Mouse (Mus musculus) layer of hippocampus, adult 11-12 months (tissue): ENCODE data around the gene Mrln.

ENCODE experiments used
- DNase-seq: peaks from one replicate; pipeline ENCODE4 v3.0.0; 2022; ENCODE audit warnings: low spot score

Gene Mrln

DNA sequence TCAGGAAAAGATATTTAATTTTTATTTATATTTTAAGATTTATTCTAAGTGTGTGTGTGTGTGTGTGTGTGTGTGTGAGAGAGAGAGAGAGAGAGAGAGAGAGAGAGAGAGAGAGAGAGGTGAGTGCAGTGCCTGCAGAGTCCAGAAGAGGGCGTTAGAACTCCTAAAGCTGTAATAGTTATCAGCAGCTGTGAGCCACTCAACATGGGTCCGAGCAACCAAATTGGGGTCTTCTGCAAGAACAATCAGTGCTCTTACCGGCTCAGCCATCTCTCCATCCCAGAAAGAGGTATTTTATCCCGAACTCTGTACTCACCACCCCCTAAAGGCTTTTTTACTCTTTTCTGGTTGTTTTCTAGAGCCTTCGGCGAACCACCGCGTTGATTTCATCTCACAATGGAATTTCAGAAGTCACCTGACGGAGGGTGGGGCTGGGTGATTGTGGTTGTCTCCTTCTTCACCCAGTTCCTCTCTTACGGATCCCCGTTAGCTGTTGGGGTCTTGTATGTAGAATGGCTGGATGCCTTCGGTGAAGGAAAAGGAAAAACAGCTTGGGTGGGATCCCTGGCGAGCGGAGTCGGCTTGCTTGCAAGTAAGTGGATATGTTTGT, 51.2 kb downstream of the Mrln start:
- DNase-seq, result no peak

DNA sequence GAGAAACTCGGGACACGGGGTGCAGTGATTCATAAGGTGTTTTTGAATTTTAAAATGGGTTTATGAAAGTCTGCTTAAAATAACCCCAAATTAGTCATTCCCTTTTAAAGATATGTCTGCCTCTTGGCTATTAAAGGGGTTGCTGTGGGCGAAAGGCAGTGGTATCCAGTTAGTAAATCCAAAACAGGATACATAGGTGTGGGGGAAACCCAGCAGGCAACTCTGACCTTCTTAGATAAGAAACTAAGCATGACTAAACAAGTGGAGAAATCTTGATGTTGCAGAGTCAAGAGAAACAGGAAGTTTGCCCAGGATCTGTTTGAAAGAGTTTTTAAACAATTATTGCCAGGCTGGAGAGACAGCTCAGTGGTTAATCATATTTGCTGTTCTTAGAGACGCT, 52.6 kb downstream of the Mrln start:
- DNase-seq, result no peak

DNA sequence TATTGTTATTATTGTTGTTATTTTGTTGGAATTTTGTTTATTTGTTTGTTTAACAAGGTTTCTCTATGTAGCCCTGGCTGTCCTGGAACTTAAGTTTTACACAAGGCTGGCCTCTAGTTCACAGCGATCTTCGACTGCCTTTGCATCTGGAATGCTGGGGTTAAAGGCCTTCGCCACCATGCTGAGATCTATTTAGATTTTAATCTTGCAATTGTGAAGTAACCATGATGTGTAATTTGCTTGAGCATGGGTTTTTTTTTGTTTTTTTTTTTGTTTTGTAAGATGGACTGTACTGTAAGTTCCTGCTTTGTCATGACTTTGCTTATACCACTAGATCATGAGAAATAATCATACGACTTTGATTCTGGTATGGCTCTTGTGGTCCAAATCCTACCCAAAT, 56.4 kb downstream of the Mrln start:
- DNase-seq, result no peak

DNA sequence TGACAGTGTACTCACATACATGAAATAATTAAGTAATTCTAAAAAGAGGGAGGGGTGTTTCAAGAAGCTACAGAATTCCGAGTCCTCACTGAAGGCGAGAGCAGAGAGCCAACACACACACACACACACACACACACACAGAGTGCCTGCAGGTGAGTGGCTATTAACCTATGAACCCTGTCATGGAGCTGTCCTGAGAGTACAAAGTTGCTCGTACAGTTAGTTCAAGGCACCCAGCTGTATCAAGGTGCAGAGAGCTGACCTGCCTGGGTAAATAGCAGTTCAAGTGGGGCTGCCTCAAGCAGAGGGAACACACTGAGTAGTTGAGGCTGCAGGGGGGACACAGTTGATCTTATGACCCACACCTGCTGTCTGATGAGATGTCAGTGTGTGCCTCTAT, 57.6 kb downstream of the Mrln start:
- no peak for DNase-seq

DNA sequence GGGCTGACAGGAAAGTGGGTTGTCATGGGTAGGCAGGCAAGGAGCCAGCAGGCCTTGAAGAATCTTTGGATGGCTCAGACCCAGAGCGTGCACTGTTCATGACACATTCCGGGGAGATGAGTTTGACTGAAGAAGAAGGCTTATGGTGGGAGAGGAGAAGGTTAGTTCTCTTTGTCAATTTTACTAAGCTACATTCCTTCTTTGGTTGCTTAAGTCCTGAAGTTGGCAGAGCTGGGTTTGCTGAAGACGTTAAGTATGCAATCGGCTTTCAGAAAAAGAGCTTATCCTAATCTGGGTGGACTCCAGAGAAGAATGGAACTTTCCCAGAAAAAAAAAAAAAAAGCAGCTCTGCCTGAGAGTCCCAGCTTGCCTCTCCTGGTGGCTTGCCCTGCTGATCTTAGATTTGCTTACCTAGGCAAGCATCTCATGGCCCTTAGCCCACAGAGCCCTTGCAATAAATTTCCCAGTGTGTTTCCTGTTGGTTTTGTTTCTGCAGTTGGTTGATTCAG, 59.3 kb downstream of the Mrln start:
- no peak for DNase-seq

DNA sequence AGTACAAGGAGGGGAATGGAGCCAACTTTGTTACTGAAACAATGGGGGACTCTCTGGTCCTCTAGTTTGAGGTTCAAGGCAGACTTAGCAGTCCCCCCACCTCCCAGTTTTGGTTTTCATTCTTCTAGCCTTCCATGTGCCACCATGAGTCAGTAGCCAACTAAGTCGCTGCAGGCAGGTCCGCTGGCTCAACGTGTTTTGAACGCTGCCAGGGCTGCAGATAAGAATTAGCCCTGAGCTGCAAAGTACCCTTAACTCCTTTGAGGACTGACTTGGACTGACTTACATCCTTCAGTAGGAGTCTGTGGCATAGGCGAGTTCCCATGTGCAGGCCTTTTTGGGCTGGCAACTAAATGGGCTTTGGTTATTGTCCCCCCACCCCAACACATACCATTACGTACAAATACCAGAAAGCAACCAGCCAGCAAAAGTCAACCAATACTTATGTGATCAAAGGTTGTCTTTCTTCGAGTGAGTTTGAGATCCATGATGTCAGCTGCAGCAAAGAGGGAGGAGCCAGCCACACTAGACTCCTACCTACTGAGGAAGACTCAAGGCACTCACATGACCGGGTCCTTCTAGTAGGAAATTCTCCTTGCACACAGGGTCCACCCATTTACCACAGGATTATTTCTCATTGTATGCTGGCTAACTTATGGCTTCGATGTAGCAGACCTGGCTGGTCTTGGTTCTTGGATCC, 60.0 kb downstream of the Mrln start:
- DNase-seq, result no peak

DNA sequence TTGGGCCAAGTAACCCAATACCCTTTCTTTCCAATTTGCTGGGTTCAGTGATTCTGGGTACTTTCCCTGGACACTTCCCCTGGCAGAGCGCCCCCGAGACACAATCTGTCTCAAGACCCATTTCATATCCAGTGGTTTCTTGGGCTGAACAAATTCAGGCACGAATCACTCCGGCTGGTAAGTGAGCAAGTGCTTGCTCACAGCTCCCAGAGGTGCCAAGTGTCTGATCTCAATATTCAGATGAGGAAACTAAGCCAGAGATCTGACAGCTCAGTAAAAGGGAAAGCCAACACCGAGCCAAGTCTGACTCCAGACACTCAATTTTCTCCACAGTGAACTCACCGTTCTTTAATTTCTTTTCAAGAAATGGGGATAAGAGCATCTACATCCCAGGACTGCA, 62.0 kb downstream of the Mrln start:
- no peak for DNase-seq

DNA sequence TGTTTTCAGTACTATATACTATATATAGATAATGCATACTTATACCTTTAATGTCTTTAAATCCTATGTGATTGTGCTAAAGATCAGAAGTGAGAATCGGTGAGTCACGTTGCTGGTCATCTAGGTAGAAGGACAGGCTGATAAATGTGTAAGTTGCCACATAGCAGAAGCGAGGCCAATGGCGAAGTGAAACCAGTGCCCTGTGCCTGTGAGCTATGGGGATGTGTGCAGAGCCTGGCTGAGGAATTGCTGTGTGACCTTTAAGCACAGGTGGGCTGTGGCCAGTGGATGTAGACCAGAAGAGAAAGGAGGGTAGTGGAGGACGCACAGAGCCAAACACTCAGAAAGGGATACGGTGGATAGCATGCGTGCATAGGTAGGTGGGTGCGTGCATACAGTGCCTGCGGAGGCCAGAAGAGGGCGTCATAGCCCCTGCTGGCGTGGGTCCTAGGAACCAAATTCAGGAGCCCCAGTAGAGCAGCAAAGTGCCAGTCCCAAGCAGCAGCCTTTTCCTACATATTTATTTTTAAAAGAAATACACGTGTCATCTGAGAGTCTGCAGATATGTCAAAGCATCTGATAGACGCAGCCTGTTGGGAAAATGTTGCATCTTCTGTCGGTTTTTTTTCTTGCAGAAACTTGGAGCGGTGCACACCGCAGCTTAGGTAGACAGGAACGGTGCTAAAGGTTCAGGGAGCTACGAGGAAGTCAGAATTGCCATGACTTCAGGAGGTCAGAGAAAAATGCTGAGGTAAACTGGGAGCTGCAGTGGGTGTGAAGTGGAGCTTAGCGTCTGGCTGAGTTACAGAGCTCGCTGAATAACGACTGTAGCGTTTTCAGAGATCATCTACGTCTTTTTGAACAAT, 64.3 kb downstream of the Mrln start:
- DNase-seq, result no peak
